Mouse (Mus musculus) heart, embryonic 14.5 days (tissue): ENCODE results near the gene Akap8. TPM values are rescaled to one million over a fixed set of nuclear protein-coding genes. Genes with fewer than 3 reads are reported as not detected.

Source experiments
- ATAC-seq: fragments of 200-750 bp; cut with Nextera tagmentation; 2 replicates; pipeline ENCODE4 v1.8.0; 2017; ENCODE audit warnings: low read depth, moderate TSS enrichment; ENCODE audit not compliant: insufficient number of reproducible peaks, insufficient read depth, low FRiP score
- H3K27ac ChIP-seq, 2 experiments: fragments of 200-500 bp in 1 of 2; fragments of 300-500 bp in 1 of 2; sonication (generic) in 1 of 2; replicated peaks in 1 of 2; 2 replicates each; pipeline ENCODE4 v1.5.1; 2012 to 2014; ENCODE audit warnings: low read depth in 2 of 2, low read length in 2 of 2, control low read depth in 1 of 2, mild to moderate bottlenecking in 1 of 2, mixed read lengths in 1 of 2; ENCODE audit not compliant: control insufficient read depth in 1 of 2, insufficient read depth in 1 of 2
- H3K27me3 ChIP-seq: fragments of 300-500 bp; sonication (generic); 2 replicates; pipeline ENCODE4 v1.6.1; 2014; ENCODE audit warnings: mild to moderate bottlenecking, low read length, control low read depth; ENCODE audit not compliant: control insufficient read depth, insufficient read depth
- H3K36me3 ChIP-seq: fragments of 300-500 bp; sonication (generic); 2 replicates; pipeline ENCODE4 v1.6.1; 2014; ENCODE audit warnings: mild to moderate bottlenecking, control low read depth, low read length, mixed read lengths; ENCODE audit not compliant: control insufficient read depth, insufficient read depth
- H3K4me1 ChIP-seq, 2 experiments: fragments of 200-500 bp in 1 of 2; fragments of 300-500 bp in 1 of 2; sonication (generic) in 1 of 2; 2 replicates each; pipeline ENCODE4 v1.6.1; 2012 to 2014; ENCODE audit warnings: low read length in 2 of 2, control low read depth in 1 of 2, mixed read lengths in 1 of 2; ENCODE audit not compliant: control insufficient read depth in 2 of 2, insufficient read depth in 2 of 2
- H3K4me2 ChIP-seq: fragments of 300-500 bp; sonication (generic); 2 replicates; pipeline ENCODE4 v1.6.1; 2014; ENCODE audit warnings: mild to moderate bottlenecking, low read length
- H3K4me3 ChIP-seq, 2 experiments: fragments of 200-500 bp in 1 of 2; fragments of 300-500 bp in 1 of 2; sonication (generic) in 1 of 2; 2 replicates each; pipeline ENCODE4 v1.5.1; 2012 to 2014; ENCODE audit warnings: low read length in 2 of 2, mild to moderate bottlenecking in 2 of 2, control low read depth in 1 of 2, low read depth in 1 of 2, moderate library complexity in 1 of 2; ENCODE audit not compliant: control insufficient read depth in 1 of 2, insufficient read depth in 1 of 2
- H3K9ac ChIP-seq: fragments of 300-500 bp; sonication (generic); 2 replicates; pipeline ENCODE4 v1.6.1; 2014; ENCODE audit warnings: mild to moderate bottlenecking, low read length
- H3K9me3 ChIP-seq: fragments of 300-500 bp; sonication (generic); 2 replicates; pipeline ENCODE4 v1.6.1; 2016; ENCODE audit warnings: low read length, control low read depth; ENCODE audit not compliant: control insufficient read depth
- WGBS: fragments of 180-500 bp; shearing (Covaris S2); extraction: QIAGEN DNeasy Blood & Tissue Kit; methylation state at CpG from one replicate; pipeline ENCODE4 v1.1.7; 2014; 5-methylcytosine and 5-hydroxymethylcytosine counted together
- polyA plus RNA-seq: library from polyadenylated mRNA; unstranded; fragments of >200 nt; fragmentation: Nextera tagmentation; extraction: Ambion mirVana; gene quantifications from 2 replicates; pipeline ENCODE4 v1.2.1, GENCODE M21; 2014

Akap8 gene
- polyA plus RNA-seq, 1 experiment from 2014 or later: 34.9 TPM

DNA sequence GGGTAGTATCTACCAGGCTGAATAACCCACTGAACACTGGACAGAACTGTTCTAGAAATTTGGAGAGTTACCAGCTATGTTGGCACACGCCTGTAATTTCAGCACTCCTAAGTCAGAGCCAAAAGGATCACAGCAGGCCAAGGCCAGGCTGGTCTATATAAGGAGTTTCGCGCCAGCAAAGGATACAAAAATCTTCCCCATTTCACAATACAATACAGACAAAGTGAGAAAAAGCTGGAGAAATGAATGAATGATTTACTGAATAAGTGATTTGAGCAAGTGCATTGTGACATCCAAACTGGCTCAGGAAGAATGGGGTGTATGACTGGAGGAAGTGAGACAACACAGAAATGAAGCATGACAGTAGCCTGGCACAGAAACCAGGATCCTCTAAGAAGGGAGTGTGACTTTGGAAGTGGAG is 52.5 kb downstream of the Akap8 start:
- ATAC-seq: no peak
- no peak overlapping the region for H3K4me2 ChIP-seq
- H3K9me3 ChIP-seq: no peaks in the 10 kb centered on the region
- no peak overlapping the region for H3K9ac ChIP-seq
- no peaks in the 10 kb centered on the region for H3K27me3 ChIP-seq
- 81% methylated on average over 3 of the region's 3 CpGs for WGBS
- H3K36me3 ChIP-seq: no peaks in the 10 kb centered on the region
- no peak overlapping the region; a peak in 1 of 4 replicates for H3K27ac ChIP-seq
- peaks cover 2 to 46% of the 10 kb centered on the region in 2 experiments; a peak in 3 of 4 replicates for H3K4me1 ChIP-seq
- H3K4me3 ChIP-seq: no peak overlapping the region

DNA sequence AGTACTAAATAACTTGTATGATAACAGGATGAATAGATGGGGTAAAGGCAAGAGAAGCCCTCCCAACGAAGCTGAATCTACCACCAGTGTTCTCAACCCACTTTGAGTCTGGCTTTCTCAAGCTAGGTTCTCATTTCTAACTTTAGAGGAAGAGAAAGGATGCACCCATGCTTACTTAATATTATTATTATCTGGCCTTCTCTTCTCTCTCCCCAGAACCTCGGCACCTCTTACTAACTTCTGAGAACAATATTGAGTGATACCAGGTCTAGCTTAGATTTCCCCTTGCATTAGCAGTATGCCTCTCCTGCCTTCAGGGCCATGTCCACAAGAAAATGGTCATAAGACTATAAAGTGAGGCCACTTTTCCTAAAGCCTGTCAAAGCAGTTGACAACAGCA is 52.9 kb downstream of the Akap8 start:
- no peak overlapping the region for H3K9ac ChIP-seq
- 80% methylated on average over 2 of the region's 2 CpGs for WGBS
- H3K27ac ChIP-seq: no peak overlapping the region; a peak in 1 of 4 replicates
- no peaks in the 10 kb centered on the region for H3K36me3 ChIP-seq
- ATAC-seq: no peak
- peaks cover 2 to 42% of the 10 kb centered on the region in 2 experiments; a peak in 3 of 4 replicates for H3K4me1 ChIP-seq
- no peaks in the 10 kb centered on the region for H3K27me3 ChIP-seq
- no peak overlapping the region for H3K4me2 ChIP-seq
- H3K9me3 ChIP-seq: no peaks in the 10 kb centered on the region
- no peak overlapping the region for H3K4me3 ChIP-seq

DNA sequence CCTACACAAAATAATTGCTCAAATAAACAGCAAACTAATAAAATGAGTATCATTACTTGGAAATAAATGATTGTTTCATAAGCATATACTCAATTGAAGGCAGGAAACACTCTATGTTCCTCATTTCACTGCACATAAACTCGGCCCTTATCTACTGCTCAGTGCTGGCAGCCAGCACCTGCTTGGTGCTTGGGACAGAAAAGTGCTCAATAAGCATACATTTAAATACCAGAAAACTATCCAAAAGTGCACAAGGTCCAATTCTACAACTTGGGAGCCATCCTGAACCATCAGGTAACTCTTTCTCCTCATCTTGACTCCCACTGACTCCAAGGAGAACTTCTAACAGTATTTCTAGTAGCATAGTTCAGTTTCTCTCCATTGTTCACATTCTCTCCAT is 53.4 kb downstream of the Akap8 start:
- Histone ChIP-seq H3K27me3 (no peaks in the 10 kb centered on the region), H3K4me1 (peaks cover 2 to 41% of the 10 kb centered on the region in 2 experiments; a peak in 3 of 4 replicates), H3K4me2 (no peak overlapping the region), H3K36me3 (no peaks in the 10 kb centered on the region), H3K9ac (no peak overlapping the region), H3K4me3 (no peak overlapping the region), H3K27ac (no peak overlapping the region), H3K9me3 (no peaks in the 10 kb centered on the region)
- 45% methylated on average over 1 of the region's 1 CpGs for WGBS
- no peak for ATAC-seq

DNA sequence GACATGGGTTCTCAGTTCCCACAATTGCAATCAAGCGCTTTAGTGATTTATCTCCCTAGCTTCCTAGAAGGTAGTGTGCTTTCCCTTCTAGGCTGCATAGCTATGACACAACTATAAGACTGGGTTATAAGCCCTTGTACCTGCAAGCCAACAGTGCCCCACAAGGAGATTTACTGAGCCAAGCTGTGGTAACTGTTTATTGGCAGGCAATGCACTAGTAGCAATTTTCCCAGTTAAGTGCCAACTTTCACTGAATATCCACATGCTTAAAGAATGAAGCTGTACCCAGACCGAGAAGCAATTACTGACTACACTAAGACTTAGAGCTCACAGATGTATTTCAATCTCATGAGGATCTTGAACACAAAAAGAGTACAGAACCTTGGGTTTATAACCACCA is 57.4 kb downstream of the Akap8 start:
- 90% methylated on average over 2 of the region's 2 CpGs for WGBS

DNA sequence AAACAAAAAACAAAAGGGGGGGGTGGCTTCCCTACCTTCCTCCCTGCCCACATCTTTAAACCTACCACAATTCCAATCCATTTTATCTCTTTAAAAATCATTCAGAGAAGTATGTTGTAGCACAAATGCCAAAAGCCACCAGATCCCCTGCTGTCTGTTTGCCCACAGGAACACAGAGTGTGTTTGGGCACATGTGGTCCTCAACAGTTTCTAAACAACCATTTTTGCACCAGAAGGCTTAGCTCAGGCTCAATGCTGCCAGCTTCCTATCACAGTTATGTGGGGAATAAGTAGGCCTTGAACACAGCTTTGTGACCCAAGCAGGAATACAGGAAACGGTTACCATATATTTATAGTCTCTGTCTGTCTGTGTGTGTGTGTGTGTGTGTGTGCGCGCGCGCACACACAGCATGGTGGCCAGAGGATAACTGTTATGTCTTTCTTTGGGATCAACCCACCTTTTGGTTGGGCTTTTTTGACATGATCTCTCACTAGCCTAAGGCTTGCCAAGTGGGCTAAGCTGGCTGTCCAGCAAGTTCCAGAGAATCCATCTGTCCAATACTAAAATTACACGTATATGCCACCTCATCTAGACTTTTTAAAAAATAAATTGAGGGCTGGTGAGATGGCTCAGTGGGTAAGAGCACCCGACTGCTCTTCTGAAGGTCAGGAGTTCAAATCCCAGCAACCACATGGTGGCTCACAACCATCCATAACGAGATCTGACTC is 58.0 kb downstream of the Akap8 start:
- H3K9ac ChIP-seq: no peak overlapping the region
- no peak overlapping the region for H3K4me3 ChIP-seq
- H3K27me3 ChIP-seq: no peaks in the 10 kb centered on the region
- no peak overlapping the region for H3K4me2 ChIP-seq
- no peak overlapping the region for H3K27ac ChIP-seq
- H3K4me1 ChIP-seq: peaks cover 2 to 26% of the 10 kb centered on the region in 2 experiments
- WGBS: 96% methylated on average over 8 of the region's 8 CpGs
- H3K9me3 ChIP-seq: no peaks in the 10 kb centered on the region
- no peak for ATAC-seq
- no peaks in the 10 kb centered on the region for H3K36me3 ChIP-seq

More for the DNA sequence above, 57.4 kb downstream of the Akap8 start:
- no peak for ATAC-seq
- Histone ChIP-seq H3K9ac (no peak overlapping the region), H3K27me3 (no peaks in the 10 kb centered on the region), H3K4me3 (no peak overlapping the region), H3K4me2 (no peak overlapping the region), H3K36me3 (no peaks in the 10 kb centered on the region), H3K4me1 (peaks cover 0 to 26% of the 10 kb centered on the region in 2 experiments; a peak in 2 of 4 replicates), H3K9me3 (no peaks in the 10 kb centered on the region), H3K27ac (no peak overlapping the region)

DNA sequence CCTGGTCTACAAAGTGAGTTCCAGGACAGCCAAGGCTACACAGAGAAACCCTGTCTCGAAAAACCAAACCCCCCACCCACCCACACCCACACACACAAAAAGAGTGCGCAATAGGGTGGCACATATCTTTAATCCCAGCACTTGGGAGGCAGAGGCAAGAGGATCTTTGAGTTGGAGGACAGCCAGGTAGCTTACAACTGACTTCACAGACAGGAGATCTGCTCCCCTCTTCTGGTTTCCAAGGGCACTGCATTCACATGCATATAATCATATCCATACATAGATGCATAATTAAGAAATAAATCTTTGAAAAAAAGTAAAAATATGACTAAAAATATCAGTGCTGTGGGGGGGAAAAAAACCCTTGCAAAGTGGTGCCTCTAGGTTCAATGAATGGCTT is 62.2 kb downstream of the Akap8 start:
- Histone ChIP-seq H3K36me3 (no peaks in the 10 kb centered on the region), H3K27me3 (no peaks in the 10 kb centered on the region), H3K9me3 (no peaks in the 10 kb centered on the region), H3K9ac (no peak overlapping the region), H3K4me3 (no peak overlapping the region), H3K4me1 (peaks cover 4 to 33% of the 10 kb centered on the region in 2 experiments), H3K4me2 (no peak overlapping the region), H3K27ac (no peak overlapping the region)
- ATAC-seq: no peak
- 89% methylated on average over 2 of the region's 2 CpGs for WGBS

DNA sequence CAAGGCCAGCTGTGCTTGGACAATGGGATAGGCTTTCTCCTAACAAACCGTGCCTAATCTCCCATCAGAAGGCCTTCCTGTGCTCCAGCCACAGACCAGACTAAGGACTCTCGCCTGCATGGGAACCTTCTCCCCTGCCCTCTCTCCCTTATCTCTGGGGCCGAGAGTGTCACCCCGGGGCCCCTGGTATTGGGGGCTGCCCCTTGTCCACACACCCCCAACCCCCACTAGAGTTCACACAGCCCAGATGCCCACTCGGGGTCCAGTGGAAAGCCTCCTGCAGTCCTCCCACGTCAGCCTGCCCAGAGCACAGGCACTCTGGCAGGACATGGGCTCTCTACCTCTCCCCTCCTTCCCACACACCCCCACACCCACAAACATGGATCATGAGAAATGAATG is 63.1 kb downstream of the Akap8 start:
- H3K9ac ChIP-seq: peak overlapping the region; percentile 30; the same call in 1 of the 2 replicates
- H3K4me3 ChIP-seq: no peak overlapping the region
- H3K27ac ChIP-seq: peak overlapping the region; percentile 6 to 41; a peak in 2 of 4 replicates
- H3K36me3 ChIP-seq: 0 out of 2 replicates have a peak, but pooled peaks cover 2% of the 10 kb centered on the region
- peak overlapping the region; percentile 31 for H3K4me2 ChIP-seq
- H3K4me1 ChIP-seq: peaks cover 4 to 36% of the 10 kb centered on the region in 2 experiments
- no peaks in the 10 kb centered on the region for H3K9me3 ChIP-seq
- no peak for ATAC-seq
- no peaks in the 10 kb centered on the region for H3K27me3 ChIP-seq
- WGBS: 17% methylated on average over 6 of the region's 6 CpGs
